Mouse (Mus musculus) testis, adult 2 months (tissue): ENCODE data around the gene Cntnap5a.

Experiments used
- CTCF ChIP-seq: fragments of 200-500 bp; IDR thresholded peaks from 2 replicates; pipeline ENCODE4 v1.5.1; 2012; ENCODE audit warnings: low read depth, mild to moderate bottlenecking, inconsistent platforms, low read length, moderate library complexity; ENCODE audit not compliant: control insufficient read depth, insufficient read depth, insufficient replicate concordance
- POLR2A ChIP-seq: fragments of 200-500 bp; IDR thresholded peaks from 2 replicates; pipeline ENCODE4 v1.6.1; 2012; ENCODE audit warnings: low read depth, mild to moderate bottlenecking, inconsistent platforms, low read length, moderate library complexity; ENCODE audit not compliant: control insufficient read depth

DNA sequence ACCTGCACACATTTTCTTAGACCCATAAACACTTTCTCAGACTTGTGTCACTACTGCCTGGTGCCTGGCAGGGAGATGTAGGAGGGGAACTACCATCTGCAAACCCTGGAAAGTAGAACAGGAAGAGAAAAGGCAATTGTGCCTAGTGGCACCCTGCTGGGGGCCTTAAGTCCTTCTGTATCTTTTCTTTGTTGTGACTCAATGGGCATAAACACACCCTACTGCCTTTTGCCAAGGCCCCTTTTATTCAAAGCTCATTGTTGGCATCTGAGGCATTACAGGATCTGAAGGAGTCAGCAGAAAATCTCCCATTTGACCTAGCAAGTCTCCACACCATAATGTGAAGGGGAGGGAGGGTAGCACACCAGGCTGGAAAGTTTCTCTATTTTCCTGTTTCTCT is 682.2 kb downstream of the Cntnap5a start:
- no peak for TF ChIP-seq CTCF
- TF ChIP-seq POLR2A, result no peak
